Mouse (Mus musculus) stomach, postnatal 0 days (tissue): ENCODE data around the gene Gm3238.
"Not testable (repeated sequence)": the region's sequence is repeated elsewhere in the genome, so short reads cannot be mapped to it uniquely, and the experiment has no call there.

Source experiments
- CTCF ChIP-seq: IDR thresholded peaks from 2 replicates; pipeline ENCODE4 v1.5.1; 2016; ENCODE audit warnings: antibody characterized with exemption, low read depth, mild to moderate bottlenecking, moderate library complexity
- EP300 ChIP-seq: optimal IDR thresholded peaks from 2 replicates; pipeline ENCODE3; 2016; ENCODE audit warnings: antibody characterized with exemption

GRCm38 (mm10) chr10:77783396-77783795 lies 12.3 kb upstream of the Gm3238 start:
- TF ChIP-seq CTCF, EP300: not testable (repeated sequence)
